Mouse (Mus musculus): Measurements from ENCODE around the gene Anks1b. TPM values are rescaled to one million over a fixed set of nuclear protein-coding genes. Genes with fewer than 3 reads are reported as not detected.
A peak's percentile ranks its signal among the peaks of the same experiment; 100 is the strongest.

Gene Anks1b
- total RNA-seq, 2 experiments from 2014 or later, result 488 to 500 TPM

GRCm38 (mm10) chr10:90649681-90650080 lies 776.4 kb downstream of the Anks1b start:
- DNase-seq (ENCODE audit: low spot score in 2 of 2), result no peak

DNA sequence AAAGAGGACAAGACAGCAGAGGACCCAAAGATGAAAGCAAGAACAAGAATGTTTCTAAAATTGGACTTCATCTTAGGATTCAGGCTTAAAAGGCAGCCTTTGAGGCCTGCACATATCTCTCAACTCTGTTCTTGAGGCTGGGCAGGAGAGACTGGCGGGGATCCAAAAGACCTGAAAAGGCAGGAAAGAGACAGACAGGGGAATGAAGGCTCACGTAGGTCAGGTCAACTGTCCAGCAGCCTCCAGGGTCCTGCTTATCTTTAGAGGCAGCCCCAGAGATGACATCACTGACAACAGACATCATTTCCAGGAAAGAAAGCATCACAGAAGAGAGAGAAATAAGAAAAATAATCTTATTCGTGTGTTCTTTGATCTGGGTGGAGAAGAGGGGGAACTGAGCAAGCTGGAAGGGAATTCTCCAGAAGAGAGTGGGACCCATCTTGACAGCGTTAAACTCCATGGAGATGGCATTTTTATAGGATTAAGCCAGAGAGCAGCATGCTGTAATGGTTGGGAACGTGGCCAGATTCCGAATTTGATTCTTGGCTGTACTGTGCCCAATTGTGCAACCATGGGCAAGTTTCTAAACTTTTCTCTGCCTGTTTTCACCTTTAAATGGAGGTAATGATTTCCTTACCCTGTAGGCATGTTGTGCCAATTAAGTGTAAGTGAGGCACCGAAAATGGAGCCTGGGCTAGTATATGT lies 784.3 kb downstream of the Anks1b start:
- DNase-seq (ENCODE audit: low spot score in 2 of 2), result peak in 1 of 2 experiments; percentile 73

DNA sequence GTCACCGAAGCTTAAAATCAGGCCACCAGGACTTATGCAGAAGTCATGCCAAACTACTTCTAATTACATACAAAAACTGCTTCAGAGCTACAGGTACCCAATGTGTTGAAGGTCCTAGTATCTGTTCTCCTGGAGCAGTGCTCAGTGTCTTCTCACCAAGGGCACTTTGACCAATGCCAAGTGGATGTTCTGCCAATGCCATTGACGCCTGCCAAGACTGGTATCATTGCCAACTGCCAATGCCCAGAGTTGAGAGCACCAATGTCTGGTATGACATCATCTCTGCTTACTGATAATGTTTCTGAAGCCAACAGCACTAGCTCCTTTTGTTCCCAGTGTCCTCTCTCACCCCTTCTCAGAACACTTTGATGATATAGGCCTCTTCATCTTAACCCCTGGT lies 793.4 kb downstream of the Anks1b start:
- peak in 1 of 2 experiments; percentile 72 for DNase-seq (ENCODE audit: low spot score in 2 of 2)

DNA sequence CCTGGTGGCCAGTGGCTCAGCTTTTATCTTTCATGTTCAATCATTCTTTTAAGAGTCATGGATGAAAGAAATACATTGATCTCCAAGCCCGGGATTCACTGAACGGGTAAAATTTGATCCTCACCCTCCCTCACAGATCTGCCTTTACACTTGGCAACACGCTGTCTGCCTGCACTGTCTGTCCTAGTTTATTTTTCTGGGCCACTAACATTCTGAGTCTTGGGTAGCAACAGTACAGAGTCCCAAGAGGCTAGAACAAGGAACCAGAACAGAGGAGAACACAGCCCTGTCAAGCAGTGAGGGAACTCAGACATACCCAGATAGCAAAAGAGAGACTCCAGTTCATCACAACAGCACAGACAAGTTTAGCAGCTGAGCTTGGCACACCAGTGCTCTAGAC lies 797.0 kb downstream of the Anks1b start:
- DNase-seq (ENCODE audit: low spot score in 2 of 2), result no peak

DNA sequence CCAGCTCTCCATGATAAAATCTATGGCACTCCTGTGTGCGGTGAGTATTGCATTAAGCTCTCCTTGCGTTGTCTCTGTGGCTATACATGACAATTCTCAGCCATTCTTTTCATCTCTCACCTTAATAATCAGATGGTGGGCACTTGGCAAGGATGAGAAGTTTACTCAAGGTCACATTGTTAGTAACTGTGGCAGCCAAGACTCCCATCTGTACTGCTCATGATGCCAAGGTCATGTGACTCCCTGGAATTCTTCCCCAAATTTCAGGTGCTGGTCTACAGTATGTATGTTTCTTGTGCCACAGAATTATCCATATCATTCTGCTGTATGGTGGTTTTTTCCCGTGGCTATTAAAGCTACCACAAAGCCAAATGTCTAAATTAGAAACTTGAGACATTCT lies 798.8 kb downstream of the Anks1b start:
- no peak for DNase-seq (ENCODE audit: low spot score in 2 of 2)

DNA sequence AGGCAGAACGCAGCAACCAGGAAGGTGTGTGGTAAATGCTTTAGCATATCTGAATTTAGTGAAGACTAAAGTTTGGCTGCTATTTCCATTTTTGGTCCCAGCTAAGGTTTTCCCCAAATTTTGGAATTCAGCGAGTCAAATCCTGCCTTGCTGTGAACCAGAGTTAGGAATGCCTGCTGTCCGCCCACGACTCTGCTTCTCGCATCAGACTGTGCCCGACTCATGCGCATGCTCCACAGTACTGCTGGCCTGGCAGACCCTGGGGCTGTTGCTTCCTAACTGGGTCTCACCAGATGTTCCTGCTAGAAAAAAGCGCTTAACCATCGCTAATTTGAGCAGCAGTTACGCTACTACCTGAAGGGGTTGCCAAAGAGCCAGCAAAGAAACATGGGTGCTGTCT lies 801.1 kb downstream of the Anks1b start:
- peak; percentile 82 to 94 for DNase-seq (ENCODE audit: low spot score in 2 of 2)

DNA sequence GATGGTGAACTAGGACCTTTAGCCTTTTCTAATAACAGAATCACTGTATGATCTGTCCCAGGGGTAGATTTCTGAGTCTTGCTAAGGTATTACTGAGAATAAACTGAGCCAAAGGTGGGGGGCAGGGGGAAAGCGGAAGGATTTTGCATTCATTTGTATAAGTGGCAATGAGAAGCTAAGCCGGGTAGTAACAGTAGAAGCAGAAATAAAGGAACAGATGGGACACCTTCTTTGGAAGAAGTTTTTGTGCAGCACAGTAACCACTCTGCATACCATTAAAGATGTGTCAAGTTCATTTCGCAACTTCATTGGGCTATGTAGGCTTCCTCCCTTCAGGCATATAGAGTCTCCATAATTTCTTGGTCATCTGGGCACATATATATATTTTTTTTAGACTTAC lies 804.1 kb downstream of the Anks1b start:
- DNase-seq (ENCODE audit: low spot score in 2 of 2), result no peak

DNA sequence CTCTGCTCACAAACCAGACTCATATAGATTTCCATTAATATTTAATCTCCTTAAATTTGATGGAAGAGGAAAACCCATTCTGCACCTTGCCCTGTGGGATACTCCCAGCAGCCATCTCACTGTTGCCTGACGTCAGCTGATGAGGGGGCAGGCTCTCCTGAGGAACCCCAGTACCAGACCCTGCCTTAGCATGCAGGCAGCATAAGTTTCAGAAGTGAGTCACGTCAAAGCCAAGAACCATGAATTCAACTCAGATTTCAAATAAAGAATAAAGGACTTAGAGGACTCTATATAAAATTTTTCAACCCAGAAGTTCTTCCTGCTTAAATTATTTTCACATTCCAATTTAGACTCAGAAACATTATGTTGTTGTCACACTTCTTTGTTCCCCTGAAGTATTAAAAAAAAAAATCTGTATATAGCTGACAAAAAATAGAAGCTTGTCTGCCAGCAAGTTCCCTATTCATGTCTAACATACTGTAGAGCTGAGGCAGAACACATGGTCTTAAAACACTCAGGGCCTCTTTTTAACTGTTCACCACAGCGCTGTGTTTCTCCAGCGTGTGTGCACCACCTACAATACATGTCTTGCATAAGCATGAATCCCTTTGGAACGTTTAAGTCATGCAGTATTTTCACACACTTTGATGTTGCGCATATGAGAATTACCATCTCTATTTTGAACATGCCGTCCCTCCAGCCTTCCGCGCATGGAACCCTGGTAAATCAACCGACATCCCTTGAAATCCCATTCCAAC lies 806.6 kb downstream of the Anks1b start:
- peak in 1 of 2 experiments; percentile 73 for DNase-seq (ENCODE audit: low spot score in 2 of 2)

GRCm38 (mm10) chr10:90683813-90684212 lies 810.5 kb downstream of the Anks1b start:
- DNase-seq (ENCODE audit: low spot score in 2 of 2), result no peak

- no peak for DNase-seq (ENCODE audit: low spot score in 2 of 2)
Measured at GRCm38 (mm10) chr10:90685367-90685766, 812.1 kb downstream of the Anks1b start.

- DNase-seq (ENCODE audit: low spot score in 2 of 2), result no peak
Measured at GRCm38 (mm10) chr10:90688153-90688552, 814.8 kb downstream of the Anks1b start.

GRCm38 (mm10) chr10:90688696-90689252 lies 815.5 kb downstream of the Anks1b start:
- no peak for DNase-seq (ENCODE audit: low spot score in 2 of 2)

GRCm38 (mm10) chr10:90689854-90690513 lies 816.7 kb downstream of the Anks1b start:
- DNase-seq (ENCODE audit: low spot score in 2 of 2), result peak; percentile 48 to 86

DNA sequence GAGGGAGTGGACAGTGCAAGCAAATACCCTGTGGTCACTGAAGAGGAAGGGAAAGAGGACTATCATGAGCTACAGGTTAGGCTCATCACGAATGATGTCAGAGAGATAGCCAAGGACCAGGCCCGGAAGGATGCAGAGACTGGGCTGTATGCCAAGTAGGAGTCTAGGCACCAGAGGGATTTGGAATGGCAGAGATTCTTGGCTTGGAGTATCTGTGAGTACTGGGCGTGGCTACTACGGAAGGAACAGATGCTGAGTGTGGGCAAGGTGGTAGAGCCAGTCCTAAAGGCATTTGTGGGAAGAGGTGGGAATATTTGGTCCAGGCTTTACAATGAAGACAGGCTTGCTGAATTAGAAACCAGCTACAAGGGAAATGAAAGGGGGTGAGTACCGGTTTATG lies 823.4 kb downstream of the Anks1b start:
- DNase-seq (ENCODE audit: low spot score in 2 of 2), result no peak

DNA sequence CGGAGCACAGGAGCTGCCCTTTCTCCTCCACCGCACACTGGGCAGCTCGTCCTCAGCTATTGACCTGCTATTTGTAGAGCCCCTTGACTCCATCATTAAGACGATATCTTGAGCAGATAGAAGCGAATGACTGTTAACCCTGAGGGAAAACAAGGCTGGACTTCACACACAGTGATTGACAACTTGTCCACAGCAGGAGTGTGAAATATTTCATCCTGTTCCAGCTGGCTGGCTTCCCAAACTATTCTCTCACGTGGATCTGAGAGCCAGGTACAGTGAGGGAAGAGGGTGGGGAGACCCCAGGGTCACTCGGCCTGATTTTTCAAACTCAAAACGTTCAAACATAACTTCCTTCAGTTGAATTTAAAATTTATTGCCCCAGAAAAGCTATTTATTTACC lies 824.1 kb downstream of the Anks1b start:
- no peak for DNase-seq (ENCODE audit: low spot score in 2 of 2)

- peak in 1 of 2 experiments; percentile 62 for DNase-seq (ENCODE audit: low spot score in 2 of 2)
Measured at GRCm38 (mm10) chr10:90699211-90699610, 825.9 kb downstream of the Anks1b start.

DNA sequence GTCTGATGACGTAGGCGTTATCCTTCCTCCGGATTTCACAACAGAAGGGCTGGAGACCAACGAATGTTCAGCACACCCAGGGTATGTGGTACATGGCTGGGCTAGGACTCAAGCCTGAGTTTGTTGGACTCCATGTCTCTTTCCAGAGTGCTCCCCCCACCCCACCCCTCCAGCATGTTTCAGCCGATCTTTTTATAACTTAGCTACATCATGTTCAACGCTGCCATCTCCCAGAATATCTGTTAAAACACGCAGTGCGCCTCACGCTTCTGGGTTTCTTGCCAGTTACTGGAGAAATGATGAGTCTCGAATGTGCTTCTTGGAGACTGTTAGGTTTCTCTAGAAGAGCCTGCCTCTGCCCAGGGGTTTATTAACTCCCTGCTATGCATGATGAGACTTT lies 831.3 kb downstream of the Anks1b start:
- peak; percentile 71 to 88 for DNase-seq (ENCODE audit: low spot score in 2 of 2)

DNA sequence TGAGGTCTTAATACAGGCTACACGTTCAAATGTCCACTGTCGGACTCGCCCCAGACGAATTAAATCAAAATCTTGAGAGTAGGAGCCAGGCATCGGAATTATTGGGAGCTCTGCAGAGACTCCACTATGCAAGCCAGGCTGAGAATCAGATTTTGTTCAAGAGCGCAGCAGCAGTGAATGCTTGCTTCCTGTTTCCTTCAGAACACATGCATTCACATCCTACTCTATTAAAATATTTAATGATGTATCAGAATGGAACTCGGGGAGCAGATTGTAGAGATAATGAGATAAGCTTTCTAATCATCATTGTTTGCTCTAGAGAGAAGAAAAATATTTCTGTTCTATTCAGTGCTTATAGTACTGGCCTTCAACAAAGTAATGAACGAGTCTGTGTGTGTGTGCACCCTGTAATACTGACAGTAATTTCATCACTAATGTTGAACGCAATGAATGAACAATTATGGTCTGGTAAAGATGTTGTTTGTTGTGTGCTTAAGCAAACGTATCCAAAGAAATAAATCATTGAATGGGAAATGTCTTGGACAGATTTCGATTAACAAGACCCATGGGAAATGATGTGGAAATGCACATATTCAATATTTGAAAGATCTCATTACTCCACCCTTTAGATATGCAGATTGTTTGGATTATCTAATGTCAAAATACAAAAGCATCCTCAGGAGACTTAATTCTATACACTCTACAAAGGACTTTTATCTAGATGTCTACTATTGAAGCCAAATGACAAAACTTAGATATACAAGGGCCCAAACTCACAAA lies 835.7 kb downstream of the Anks1b start:
- DNase-seq (ENCODE audit: low spot score in 2 of 2), result no peak

GRCm38 (mm10) chr10:90709602-90709931 lies 836.3 kb downstream of the Anks1b start:
- DNase-seq (ENCODE audit: low spot score in 2 of 2), result no peak

DNA sequence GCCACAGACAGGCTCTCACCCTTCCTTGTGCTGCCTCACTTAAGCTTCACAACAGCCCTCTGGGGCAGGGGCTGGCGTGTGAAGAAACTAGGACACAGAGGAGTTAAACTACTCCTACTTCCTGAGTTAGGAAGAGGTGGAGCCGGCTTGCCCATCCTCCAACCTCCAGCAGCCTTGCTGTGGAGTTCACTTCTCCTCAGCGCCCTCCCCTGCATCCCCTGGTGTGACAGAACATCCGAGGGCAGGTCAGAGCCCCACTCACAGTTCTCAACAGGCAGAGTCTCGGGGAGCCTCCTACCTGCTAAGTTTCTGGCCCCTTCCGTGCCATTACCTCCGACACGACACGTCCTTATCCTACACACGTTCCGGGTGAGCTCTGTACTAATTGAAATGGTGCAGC lies 844.7 kb downstream of the Anks1b start:
- no peak for DNase-seq (ENCODE audit: low spot score in 2 of 2)

GRCm38 (mm10) chr10:90718684-90719083 lies 845.4 kb downstream of the Anks1b start:
- no peak for DNase-seq (ENCODE audit: low spot score in 2 of 2)
